Mouse (Mus musculus) skeletal muscle tissue, adult 2 months (tissue): ENCODE results near the gene Snrnp25.
A peak's percentile ranks its signal among the peaks of the same experiment; 100 is the strongest.
"Not testable (repeated sequence)": the region's sequence is repeated elsewhere in the genome, so short reads cannot be mapped to it uniquely, and the experiment has no call there.

Experiments used
- DNase-seq: peaks from one replicate; pipeline ENCODE4 v3.0.0-alpha.2; 2012; ENCODE audit warnings: low read depth, low spot score

The Snrnp25 gene

DNA sequence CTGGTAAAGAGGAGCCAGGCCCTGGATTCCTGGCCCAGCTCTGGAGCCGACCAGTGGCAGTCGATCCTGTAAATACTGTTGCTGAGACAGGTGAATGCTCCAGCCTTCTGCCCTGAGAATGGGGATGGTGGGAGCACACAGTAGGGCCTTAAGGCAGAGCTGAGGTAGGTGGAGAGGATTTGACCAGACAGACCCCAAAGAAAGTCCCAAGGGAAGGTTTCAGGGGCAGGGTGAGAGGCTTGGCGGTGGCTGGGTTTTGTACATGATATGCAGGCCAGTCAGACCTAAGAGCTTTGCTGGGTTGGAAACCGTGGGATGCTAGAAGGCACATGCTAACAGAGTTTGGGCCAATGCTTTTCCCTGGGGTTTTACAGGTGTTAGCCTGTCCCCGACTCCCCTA lies 10.6 kb upstream of the Snrnp25 start:
- no peak for DNase-seq

DNA sequence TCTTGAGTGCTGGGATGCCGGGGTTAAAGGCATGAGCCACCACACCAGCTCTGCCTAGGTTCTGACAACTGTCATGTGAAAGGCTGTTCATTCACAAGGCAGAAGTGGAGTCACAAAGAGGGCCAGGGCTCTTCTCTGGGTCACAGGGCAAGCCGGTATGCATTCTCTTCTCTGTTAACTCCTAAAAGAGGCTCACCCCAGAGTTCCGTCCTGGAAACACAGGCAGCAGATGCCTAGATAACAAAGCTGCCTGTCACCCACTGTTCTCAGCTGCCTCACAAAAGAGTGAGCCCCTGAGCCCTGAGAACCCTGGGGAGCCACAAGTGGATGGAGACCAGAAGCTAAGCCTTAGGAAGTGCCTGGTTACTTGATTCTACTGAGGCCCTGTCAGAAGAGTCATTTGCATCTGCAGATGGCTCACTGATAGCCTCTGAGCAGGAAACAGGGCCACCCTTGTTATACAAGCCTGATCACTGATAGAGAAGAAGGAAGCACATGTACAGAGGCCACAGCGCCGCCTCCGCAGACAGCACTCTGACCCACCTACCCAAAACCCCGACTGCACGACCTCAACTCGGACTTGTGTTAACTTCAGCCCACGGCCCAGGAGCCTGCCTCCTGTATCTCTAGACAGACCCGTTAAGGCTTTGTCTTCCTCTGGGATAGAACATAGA lies 9.2 kb upstream of the Snrnp25 start:
- no peak for DNase-seq

DNA sequence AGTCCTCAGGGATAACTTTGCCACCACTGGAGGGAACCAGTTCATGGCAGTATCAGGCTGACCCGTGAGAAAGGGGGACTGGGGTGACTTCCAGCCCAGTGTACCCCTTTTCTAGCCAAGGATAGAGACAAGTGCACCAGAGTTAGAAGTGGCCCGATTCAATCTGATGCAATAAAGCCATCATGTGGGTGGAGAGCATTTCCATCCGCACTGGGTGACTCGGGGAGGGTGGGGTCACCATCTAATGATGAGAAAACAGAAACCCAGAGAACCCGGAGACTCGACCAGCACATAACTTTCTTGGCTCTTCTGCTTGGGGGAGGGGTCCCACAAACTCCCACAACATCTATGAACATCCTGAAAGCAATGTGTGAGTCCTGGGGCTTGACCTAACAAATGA lies 8.5 kb upstream of the Snrnp25 start:
- no peak for DNase-seq

DNA sequence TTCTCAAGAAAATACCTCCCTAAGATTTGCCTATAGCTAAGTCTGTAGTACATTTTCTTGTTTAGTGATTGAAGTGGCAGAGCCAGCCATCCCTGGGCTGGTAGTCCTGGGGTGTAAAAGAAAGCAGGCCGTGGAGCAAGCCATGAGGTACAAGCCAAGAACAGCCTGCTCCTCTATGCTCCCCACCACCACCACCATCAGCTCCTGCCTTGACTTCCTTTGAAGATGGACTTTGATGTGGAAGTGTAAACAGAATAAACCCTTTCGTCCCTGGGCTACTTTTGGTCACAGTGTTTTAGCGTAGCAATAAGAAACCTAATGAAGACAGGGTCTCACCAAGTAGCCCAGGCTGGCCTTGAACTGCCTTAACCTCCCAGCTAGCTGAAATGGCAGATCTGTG lies 7.4 kb upstream of the Snrnp25 start:
- DNase-seq = no peak

GRCm38 (mm10) chr11:32198256-32198955 lies 6.8 kb upstream of the Snrnp25 start:
- no peak for DNase-seq

DNA sequence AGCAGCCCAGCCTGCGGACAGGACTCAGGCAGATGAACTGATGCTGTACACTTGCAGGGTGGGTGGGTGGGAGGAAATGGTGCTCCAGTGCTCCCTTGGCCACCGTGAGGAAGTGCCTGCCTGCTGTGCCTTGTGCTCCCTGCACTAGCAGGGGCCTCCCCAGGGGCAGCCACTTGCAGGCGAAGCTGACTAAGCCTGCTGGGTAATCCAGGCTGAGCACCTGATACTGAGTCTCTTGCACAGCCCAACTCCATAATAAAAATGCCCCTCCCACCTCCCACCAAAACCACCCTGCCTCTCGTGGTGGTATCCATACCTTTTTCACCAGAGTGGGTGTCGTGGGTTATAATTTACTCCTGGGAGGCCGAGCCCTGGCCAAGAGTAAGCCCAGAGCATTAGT lies 6.0 kb upstream of the Snrnp25 start:
- DNase-seq = no peak

GRCm38 (mm10) chr11:32200075-32200601 lies 5.1 kb upstream of the Snrnp25 start, which contains the start of gene Il9r:
Gene Il9r, minus strand, starts transcription at chr11:32200279.
- no peak for DNase-seq

GRCm38 (mm10) chr11:32200992-32201391 lies 4.2 kb upstream of the Snrnp25 start:
- DNase-seq = not testable (repeated sequence)

- DNase-seq = no peak
These were observed 3.1 kb upstream of the Snrnp25 start for GRCm38 (mm10) chr11:32201922-32202685.

DNA sequence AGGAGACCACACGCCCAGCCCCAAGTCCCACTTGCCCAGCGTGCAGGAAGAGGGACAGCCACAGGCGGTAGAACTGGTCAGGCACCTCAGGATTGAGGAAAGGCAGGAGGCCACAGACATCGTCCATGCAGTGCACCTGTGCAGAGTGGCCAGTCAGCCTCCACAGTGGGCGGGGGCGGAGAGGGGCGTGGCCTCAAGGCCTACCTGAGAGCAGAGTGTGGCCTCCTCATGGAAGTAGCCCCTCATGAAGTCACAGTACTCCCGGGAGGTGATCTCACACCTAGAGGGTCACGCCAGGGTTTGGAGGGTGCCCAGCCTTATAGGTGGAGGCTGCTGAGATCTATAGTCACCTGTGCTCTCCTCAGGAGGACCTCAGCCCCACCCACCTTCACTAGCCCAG lies 5.4 kb downstream of the Snrnp25 start:
- no peak for DNase-seq

DNA sequence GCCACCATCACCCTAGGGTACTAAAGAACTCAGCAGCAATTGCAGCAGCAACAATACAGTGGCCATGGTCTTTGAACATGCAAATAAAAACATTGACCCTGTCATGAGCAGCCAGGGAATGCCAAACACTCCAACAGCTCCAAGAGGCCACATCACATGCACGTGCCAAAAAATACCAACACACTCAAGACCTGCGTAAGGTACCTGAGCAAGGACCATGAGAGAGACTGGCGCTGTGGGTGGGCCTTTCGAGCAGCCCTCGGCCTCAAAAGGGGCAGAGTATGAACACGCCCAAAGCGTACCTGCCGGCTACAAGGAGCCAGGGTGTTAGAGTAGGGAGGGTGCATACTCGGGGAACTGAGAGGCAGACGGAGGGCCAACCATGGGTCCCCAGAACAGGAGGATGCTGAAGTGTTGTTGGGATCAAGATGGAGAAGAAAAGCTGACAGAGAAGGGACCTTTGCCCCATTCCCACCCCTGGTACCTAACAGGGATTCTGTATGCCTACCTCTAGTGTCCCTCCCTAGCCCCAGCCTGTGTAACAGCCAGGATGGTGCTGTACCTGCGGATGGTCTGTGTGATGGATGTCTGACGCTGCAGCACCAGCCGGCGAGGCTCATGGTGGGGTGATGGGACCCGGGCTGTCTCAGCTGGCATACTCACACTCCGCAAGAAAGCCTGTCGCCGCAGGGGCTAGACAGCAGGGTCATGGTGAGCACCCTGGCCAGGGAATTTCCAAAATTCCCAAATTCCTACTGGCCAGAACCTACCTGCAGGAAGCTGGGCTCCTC lies 10.4 kb downstream of the Snrnp25 start:
- no peak for DNase-seq

DNA sequence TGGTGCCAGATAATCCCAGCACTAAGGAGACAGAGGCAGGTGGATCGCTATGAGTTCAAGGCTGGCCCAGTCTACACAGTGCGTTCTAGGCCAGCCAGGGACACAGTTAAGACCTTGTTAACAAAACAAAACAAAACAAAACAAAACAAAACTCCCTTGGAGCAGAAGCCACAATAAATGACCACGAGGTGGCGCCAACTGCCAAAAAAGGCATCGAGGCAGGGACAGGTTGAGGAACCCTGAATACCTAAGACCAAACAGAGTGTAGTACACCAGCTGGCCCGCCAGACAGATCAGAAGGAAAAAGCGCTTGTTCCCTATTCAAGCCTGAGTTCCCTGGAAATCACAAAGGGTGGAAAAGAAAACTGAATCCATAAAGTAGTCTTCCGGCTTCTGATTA lies 11.6 kb downstream of the Snrnp25 start:
- DNase-seq = peak; percentile 55

DNA sequence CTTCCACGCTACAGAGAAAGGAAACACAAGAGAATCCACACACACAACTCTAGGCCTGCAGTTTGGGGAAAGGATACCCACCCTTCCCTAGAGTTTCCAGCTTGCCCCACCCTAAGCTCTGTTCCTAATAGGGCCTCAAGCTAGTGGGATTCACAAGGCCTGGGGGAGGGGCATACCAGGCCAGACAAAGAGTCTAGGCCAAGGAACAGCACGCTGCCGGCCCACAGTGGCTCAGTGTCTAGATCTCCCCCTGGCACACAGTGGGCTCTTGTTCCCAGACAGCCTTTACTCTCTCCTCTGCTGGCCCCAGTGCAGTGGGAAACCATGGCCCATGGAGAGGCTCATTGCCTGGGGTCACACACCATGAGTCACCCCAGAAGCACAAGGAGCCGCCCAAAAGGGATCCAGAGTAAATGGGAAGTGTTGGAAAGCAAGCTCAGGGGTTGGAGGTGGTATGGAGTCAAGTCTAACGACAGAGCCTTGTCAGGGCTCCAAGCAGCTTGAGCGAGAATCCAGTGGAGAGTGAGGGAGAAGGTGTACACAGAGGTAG lies 13.4 kb downstream of the Snrnp25 start:
- DNase-seq = no peak

DNA sequence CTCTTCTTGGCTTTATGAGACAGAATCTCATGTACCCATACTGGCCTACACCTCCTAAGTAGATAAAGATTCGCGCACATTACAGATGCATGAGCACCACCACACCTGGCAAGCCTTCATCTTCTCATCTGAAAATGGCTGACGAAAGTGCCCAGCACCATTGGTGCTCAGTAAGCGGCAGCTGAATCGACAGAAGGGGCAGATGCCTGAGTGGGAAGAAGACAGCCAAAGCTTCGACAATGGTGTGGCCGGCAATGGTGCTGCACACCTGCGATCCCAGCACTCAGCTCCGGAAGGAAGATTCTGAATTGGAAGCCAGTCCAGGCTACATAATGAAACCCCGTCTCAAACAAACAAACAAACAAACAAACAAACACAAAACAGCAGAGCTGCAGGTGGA lies 14.1 kb downstream of the Snrnp25 start:
- DNase-seq = no peak

- DNase-seq = no peak
These were observed 15.5 kb downstream of the Snrnp25 start for GRCm38 (mm10) chr11:32220607-32221224.

- peak; percentile 61 for DNase-seq
These were observed 16.2 kb downstream of the Snrnp25 start for GRCm38 (mm10) chr11:32221225-32221950.

DNA sequence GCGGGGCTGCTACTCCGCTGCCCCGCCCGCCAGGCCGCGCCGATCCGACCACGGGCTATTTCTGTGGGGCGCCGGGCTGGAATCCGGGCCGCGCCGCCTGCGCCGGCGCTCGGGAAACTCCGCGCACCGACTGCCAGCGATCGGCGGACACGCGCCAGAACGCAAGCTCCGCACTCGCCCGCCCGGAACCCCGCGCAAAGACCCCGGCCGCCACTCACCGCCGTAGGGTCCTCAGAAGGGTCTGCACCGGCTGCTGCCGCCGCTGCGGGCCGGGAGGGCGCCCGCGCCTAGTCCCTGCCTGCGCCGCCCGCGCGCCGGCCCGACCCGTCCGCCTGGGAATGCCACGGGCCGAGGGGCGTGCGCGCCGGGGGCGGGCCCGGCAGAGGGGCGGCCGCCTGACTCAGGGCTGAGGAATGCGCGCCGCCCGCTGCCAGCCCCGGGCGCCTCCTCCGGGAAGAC lies 16.8 kb downstream of the Snrnp25 start, which contains the start of gene Rhbdf1:
TSS of gene Rhbdf1 (minus strand) at position 350 of the 459 bp plus-strand sequence.
- DNase-seq = no peak

GRCm38 (mm10) chr11:32222570-32223194 lies 17.5 kb downstream of the Snrnp25 start:
- DNase-seq = no peak

DNA sequence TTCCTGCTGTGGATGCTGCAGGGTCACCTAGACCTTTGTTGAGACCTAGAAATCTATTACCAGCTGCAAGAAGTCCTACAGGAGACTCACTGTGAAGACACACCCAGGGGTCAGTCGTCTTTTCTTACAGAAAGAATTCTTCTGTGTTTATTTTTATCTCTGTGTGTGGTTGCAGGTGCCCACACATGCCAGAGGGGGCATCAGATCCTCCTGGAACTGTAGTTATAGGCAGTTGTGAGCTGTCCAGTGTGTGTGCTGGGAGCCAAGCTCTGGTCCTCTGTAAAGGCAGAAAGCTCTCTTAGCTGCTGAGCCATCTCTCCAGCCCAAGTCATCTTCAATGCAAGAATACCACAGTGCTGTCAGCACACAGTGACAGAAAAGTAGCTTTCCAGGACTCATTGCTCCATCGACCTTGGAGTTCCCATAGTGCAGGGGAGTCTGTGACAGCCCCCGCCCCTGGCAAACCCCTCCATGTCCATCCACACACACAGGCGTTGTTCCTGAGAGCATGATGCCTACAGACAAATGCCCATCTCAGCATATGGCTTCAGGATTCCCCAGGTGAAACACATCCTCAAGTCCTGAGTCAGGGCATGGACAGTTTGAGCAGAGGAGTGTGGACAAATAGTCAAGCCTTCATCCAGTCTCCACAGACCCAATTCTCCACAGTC lies 18.2 kb downstream of the Snrnp25 start:
- no peak for DNase-seq
